Mouse (Mus musculus): Measurements from ENCODE around the gene Ncor2. TPM values are rescaled to one million over a fixed set of nuclear protein-coding genes. Genes with fewer than 3 reads are reported as not detected.

The Ncor2 gene
- total RNA-seq, 1 experiment = 19.9 TPM

DNA sequence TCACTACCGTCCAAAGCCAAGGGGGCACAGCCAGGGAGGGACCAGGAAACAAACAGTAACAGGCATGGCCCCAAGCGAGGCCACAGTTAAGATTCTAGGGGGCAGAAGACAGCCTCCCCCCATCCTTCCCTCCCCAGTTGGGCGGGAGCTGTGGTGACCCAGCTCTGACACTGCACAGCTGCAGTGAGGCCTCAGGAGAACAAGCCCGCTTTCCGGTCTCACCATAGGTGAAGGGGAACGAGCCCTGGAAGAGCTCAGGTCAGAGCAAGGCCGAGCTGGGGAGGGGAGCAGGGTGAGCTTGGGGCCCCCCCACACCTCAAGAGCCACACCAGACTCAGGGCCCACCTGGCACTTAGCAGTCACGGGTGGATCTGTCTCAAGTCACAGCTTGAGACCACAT, 123.1 kb downstream of the Ncor2 start:
- Histone ChIP-seq H3K9ac (ENCODE audit: insufficient read depth, low read depth, low read length, poor library complexity, severe bottlenecking) (no peak overlapping the region), H3K36me3 (ENCODE audit: control insufficient read depth, insufficient read depth, low read length, poor library complexity, severe bottlenecking) (peaks cover 18% of the 10 kb centered on the region; the same call in 1 of the 2 replicates), H3K27ac (ENCODE audit: insufficient read depth, low read depth, low read length, poor library complexity, severe bottlenecking) (no peak overlapping the region), H3K9me3 (ENCODE audit: control insufficient read depth, insufficient read depth, low read depth, low read length) (no peaks in the 10 kb centered on the region), H3K4me3 (ENCODE audit: insufficient read depth in 1 of 2, low read depth in 1 of 2, low read length in 2 of 2, poor library complexity in 1 of 2, severe bottlenecking in 1 of 2) (no peak overlapping the region), H3K4me1 (ENCODE audit: control insufficient read depth in 2 of 2, insufficient read depth in 2 of 2, low read length in 2 of 2, poor library complexity in 1 of 2) (peaks cover 5 to 43% of the 10 kb centered on the region in 2 experiments)
- no peak for TF ChIP-seq MAFK (IDR thresholded peaks at IDR 0.05; ENCODE audit: insufficient read depth, low read depth, low read length)
- no peak for TF ChIP-seq ZNF384 (IDR thresholded peaks at IDR 0.05; ENCODE audit: low read depth, low read length)
- TF ChIP-seq ZC3H11A (IDR thresholded peaks at IDR 0.05; ENCODE audit: borderline replicate concordance, low read depth, low read length) = no peak
- no peak for TF ChIP-seq HCFC1 (IDR thresholded peaks at IDR 0.05; ENCODE audit: borderline replicate concordance, insufficient read depth, low read length)
- no peak for TF ChIP-seq CHD2 (IDR thresholded peaks at IDR 0.05; ENCODE audit: low read depth, low read length)
- DNase-seq (ENCODE audit: low read depth, low spot score) = no peak
- in situ Hi-C loops (cut with MboI; ENCODE audit: low sequenced_read_pairs in 2 of 2, unreplicated experiment in 2 of 2) = no loop called here

- Histone ChIP-seq H3K27ac (ENCODE audit: insufficient read depth, low read depth, low read length, poor library complexity, severe bottlenecking) (no peak overlapping the region), H3K4me1 (ENCODE audit: control insufficient read depth in 2 of 2, insufficient read depth in 2 of 2, low read length in 2 of 2, poor library complexity in 1 of 2) (peaks cover 5 to 29% of the 10 kb centered on the region in 2 experiments), H3K9ac (ENCODE audit: insufficient read depth, low read depth, low read length, poor library complexity, severe bottlenecking) (no peak overlapping the region), H3K4me3 (ENCODE audit: insufficient read depth in 1 of 2, low read depth in 1 of 2, low read length in 2 of 2, poor library complexity in 1 of 2, severe bottlenecking in 1 of 2) (no peak overlapping the region), H3K36me3 (ENCODE audit: control insufficient read depth, insufficient read depth, low read length, poor library complexity, severe bottlenecking) (peaks cover 35% of the 10 kb centered on the region; the same call in 1 of the 2 replicates), H3K9me3 (ENCODE audit: control insufficient read depth, insufficient read depth, low read depth, low read length) (no peaks in the 10 kb centered on the region)
- TF ChIP-seq CHD2 (IDR thresholded peaks at IDR 0.05; ENCODE audit: low read depth, low read length) (no peak), ZNF384 (IDR thresholded peaks at IDR 0.05; ENCODE audit: low read depth, low read length) (no peak), ZC3H11A (IDR thresholded peaks at IDR 0.05; ENCODE audit: borderline replicate concordance, low read depth, low read length) (no peak), HCFC1 (IDR thresholded peaks at IDR 0.05; ENCODE audit: borderline replicate concordance, insufficient read depth, low read length) (no peak), MAFK (IDR thresholded peaks at IDR 0.05; ENCODE audit: insufficient read depth, low read depth, low read length) (no peak)
- no peak for DNase-seq (ENCODE audit: low read depth, low spot score)
- in situ Hi-C loops (cut with MboI; ENCODE audit: low sequenced_read_pairs in 2 of 2, unreplicated experiment in 2 of 2) = no loop called here
Measured at GRCm38 (mm10) chr5:125053661-125054060, 125.4 kb downstream of the Ncor2 start.

DNA sequence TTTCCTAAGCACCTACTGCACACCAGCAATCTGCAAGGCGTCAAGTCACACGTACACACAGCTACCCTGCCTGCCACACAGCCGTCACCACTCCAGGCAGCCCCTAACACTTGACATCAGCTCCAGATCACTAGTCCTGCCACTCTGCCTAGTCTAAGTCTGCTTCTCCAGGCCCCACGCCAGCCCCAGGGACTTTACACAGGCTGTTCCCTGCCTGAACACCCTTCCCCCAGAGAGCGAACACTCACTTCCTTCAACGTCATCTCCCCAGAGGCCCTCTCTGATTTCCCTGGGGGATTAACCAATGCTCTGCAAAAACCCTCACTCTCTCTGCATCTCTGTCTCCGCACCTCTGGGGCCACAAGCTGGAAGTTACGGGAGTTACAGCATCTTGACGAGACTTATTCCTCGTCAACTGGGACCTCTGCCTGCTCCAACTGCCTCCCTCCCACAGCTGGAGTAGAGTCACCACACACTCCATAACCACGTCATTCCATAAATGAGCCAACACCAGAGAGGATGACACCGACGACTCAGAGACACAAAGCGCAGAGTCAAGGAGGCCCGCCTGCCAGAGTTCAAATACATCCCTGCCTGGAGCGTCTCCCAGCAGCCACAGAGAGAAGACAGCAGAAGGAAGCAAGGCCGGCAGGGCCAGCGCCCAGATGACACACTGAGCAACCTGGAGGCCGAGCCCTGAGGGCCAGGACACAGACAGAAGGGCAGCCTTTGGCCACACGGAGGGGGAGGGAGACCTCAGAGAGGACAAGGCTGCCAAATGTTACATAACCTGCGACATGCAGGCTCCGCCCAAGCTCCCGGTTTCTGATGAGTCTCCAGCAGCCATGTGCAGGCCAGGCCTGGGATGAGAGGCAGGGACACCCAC, 126.2 kb downstream of the Ncor2 start:
- Histone ChIP-seq H3K36me3 (ENCODE audit: control insufficient read depth, insufficient read depth, low read length, poor library complexity, severe bottlenecking) (peaks cover 41% of the 10 kb centered on the region), H3K27ac (ENCODE audit: insufficient read depth, low read depth, low read length, poor library complexity, severe bottlenecking) (no peak overlapping the region), H3K4me3 (ENCODE audit: insufficient read depth in 1 of 2, low read depth in 1 of 2, low read length in 2 of 2, poor library complexity in 1 of 2, severe bottlenecking in 1 of 2) (no peak overlapping the region), H3K9me3 (ENCODE audit: control insufficient read depth, insufficient read depth, low read depth, low read length) (no peaks in the 10 kb centered on the region), H3K4me1 (ENCODE audit: control insufficient read depth in 2 of 2, insufficient read depth in 2 of 2, low read length in 2 of 2, poor library complexity in 1 of 2) (peaks cover 5 to 25% of the 10 kb centered on the region in 2 experiments), H3K9ac (ENCODE audit: insufficient read depth, low read depth, low read length, poor library complexity, severe bottlenecking) (no peak overlapping the region)
- TF ChIP-seq CHD2 (IDR thresholded peaks at IDR 0.05; ENCODE audit: low read depth, low read length) = no peak
- DNase-seq (ENCODE audit: low read depth, low spot score) = no peak
- in situ Hi-C loops (cut with MboI; ENCODE audit: low sequenced_read_pairs in 2 of 2, unreplicated experiment in 2 of 2) = no loop called here

DNA sequence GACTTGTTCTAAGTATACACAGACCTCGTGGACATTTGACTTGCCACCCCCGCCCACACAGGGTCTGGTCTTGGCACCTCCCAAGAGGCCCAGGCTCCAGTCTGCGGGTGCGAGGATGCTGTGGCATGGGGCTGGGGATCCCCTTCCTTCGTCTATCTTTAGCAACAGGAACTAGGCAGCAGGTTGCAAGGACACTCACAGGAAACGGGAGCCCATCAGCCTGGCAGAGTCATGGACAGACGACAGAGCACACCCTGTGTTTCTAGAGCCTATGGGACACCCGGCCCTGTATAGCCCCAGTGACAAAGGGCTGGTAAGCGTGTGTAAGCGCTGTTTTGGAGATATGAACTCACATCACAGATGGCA, 126.8 kb downstream of the Ncor2 start:
- Histone ChIP-seq H3K4me3 (ENCODE audit: insufficient read depth in 1 of 2, low read depth in 1 of 2, low read length in 2 of 2, poor library complexity in 1 of 2, severe bottlenecking in 1 of 2) (no peak overlapping the region), H3K9ac (ENCODE audit: insufficient read depth, low read depth, low read length, poor library complexity, severe bottlenecking) (no peak overlapping the region), H3K4me1 (ENCODE audit: control insufficient read depth in 2 of 2, insufficient read depth in 2 of 2, low read length in 2 of 2, poor library complexity in 1 of 2) (peaks cover 5 to 19% of the 10 kb centered on the region in 2 experiments), H3K9me3 (ENCODE audit: control insufficient read depth, insufficient read depth, low read depth, low read length) (no peaks in the 10 kb centered on the region), H3K36me3 (ENCODE audit: control insufficient read depth, insufficient read depth, low read length, poor library complexity, severe bottlenecking) (peaks cover 47% of the 10 kb centered on the region), H3K27ac (ENCODE audit: insufficient read depth, low read depth, low read length, poor library complexity, severe bottlenecking) (no peak overlapping the region)
- no peak for TF ChIP-seq ZNF384 (IDR thresholded peaks at IDR 0.05; ENCODE audit: low read depth, low read length)
- TF ChIP-seq ZC3H11A (IDR thresholded peaks at IDR 0.05; ENCODE audit: borderline replicate concordance, low read depth, low read length) = no peak
- no peak for TF ChIP-seq CHD2 (IDR thresholded peaks at IDR 0.05; ENCODE audit: low read depth, low read length)
- no peak for TF ChIP-seq MAFK (IDR thresholded peaks at IDR 0.05; ENCODE audit: insufficient read depth, low read depth, low read length)
- TF ChIP-seq HCFC1 (IDR thresholded peaks at IDR 0.05; ENCODE audit: borderline replicate concordance, insufficient read depth, low read length) = no peak
- no peak for DNase-seq (ENCODE audit: low read depth, low spot score)
- in situ Hi-C loops (cut with MboI; ENCODE audit: low sequenced_read_pairs in 2 of 2, unreplicated experiment in 2 of 2) = no loop called here
